Mouse (Mus musculus): ENCODE measurements around the gene Tpcn2. TPM values are rescaled to one million over a fixed set of nuclear protein-coding genes. Genes with fewer than 3 reads are reported as not detected.

Tpcn2 gene
- polyA plus RNA-seq, 1 experiment from 2014 or later = 2.1 TPM

GRCm38 (mm10) chr7:145248911-145249310 lies 34.9 kb downstream of the Tpcn2 start:
- Histone ChIP-seq H3K9me3 (replicated peaks; ENCODE audit: control insufficient read depth, low read length) (no peaks in the 10 kb centered on the region), H3K27me3 (ENCODE audit: control insufficient read depth, insufficient read depth, low read length) (no peaks in the 10 kb centered on the region), H3K27ac (ENCODE audit: low read depth, low read length) (no peak overlapping the region), H3K4me2 (no peak overlapping the region), H3K9ac (ENCODE audit: low read depth, low read length) (no peak overlapping the region), H3K36me3 (ENCODE audit: control insufficient read depth, insufficient read depth, low read length) (no peaks in the 10 kb centered on the region), H3K4me3 (ENCODE audit: low read depth, low read length) (no peak overlapping the region), H3K4me1 (ENCODE audit: control insufficient read depth, insufficient read depth, low read length) (no peaks in the 10 kb centered on the region; the same call in 1 of the 2 replicates)
- ATAC-seq (replicated peaks; ENCODE audit: insufficient number of reproducible peaks, low FRiP score, low TSS enrichment) = no peak
- 54% methylated on average over 2 of the region's 2 CpGs for WGBS (ENCODE audit: insufficient replicate concordance)

- Histone ChIP-seq H3K27me3 (ENCODE audit: control insufficient read depth, insufficient read depth, low read length) (no peaks in the 10 kb centered on the region), H3K27ac (ENCODE audit: low read depth, low read length) (no peak overlapping the region), H3K36me3 (ENCODE audit: control insufficient read depth, insufficient read depth, low read length) (no peaks in the 10 kb centered on the region), H3K4me3 (ENCODE audit: low read depth, low read length) (no peak overlapping the region), H3K9me3 (replicated peaks; ENCODE audit: control insufficient read depth, low read length) (no peaks in the 10 kb centered on the region), H3K4me2 (no peak overlapping the region), H3K4me1 (ENCODE audit: control insufficient read depth, insufficient read depth, low read length) (0 out of 2 replicates have a peak, but pooled peaks cover 3% of the 10 kb centered on the region), H3K9ac (ENCODE audit: low read depth, low read length) (no peak overlapping the region)
- ATAC-seq (replicated peaks; ENCODE audit: insufficient number of reproducible peaks, low FRiP score, low TSS enrichment) = peak; percentile 23; the same call in 1 of the 2 replicates
- WGBS (ENCODE audit: insufficient replicate concordance) = 13% methylated on average over 9 of the region's 9 CpGs
Measured at GRCm38 (mm10) chr7:145242851-145243712, 40.7 kb downstream of the Tpcn2 start.

GRCm38 (mm10) chr7:145242028-145242427 lies 41.8 kb downstream of the Tpcn2 start:
- no peaks in the 10 kb centered on the region for H3K36me3 ChIP-seq (ENCODE audit: control insufficient read depth, insufficient read depth, low read length)
- ATAC-seq (replicated peaks; ENCODE audit: insufficient number of reproducible peaks, low FRiP score, low TSS enrichment) = no peak

GRCm38 (mm10) chr7:145240929-145241328 lies 42.9 kb downstream of the Tpcn2 start:
- H3K4me2 ChIP-seq = no peak overlapping the region
- no peak overlapping the region for H3K9ac ChIP-seq (ENCODE audit: low read depth, low read length)
- H3K27ac ChIP-seq (ENCODE audit: low read depth, low read length) = no peak overlapping the region
- H3K27me3 ChIP-seq (ENCODE audit: control insufficient read depth, insufficient read depth, low read length) = no peaks in the 10 kb centered on the region
- H3K36me3 ChIP-seq (ENCODE audit: control insufficient read depth, insufficient read depth, low read length) = no peaks in the 10 kb centered on the region
- H3K4me3 ChIP-seq (ENCODE audit: low read depth, low read length) = no peak overlapping the region
- ATAC-seq (replicated peaks; ENCODE audit: insufficient number of reproducible peaks, low FRiP score, low TSS enrichment) = no peak
- WGBS (ENCODE audit: insufficient replicate concordance) = 83% methylated on average over 4 of the region's 4 CpGs
- H3K4me1 ChIP-seq (ENCODE audit: control insufficient read depth, insufficient read depth, low read length) = 0 out of 2 replicates have a peak, but pooled peaks cover 3% of the 10 kb centered on the region
- H3K9me3 ChIP-seq (replicated peaks; ENCODE audit: control insufficient read depth, low read length) = no peaks in the 10 kb centered on the region

More at GRCm38 (mm10) chr7:145242028-145242427, 41.8 kb downstream of the Tpcn2 start:
- H3K4me1 ChIP-seq (ENCODE audit: control insufficient read depth, insufficient read depth, low read length) = 0 out of 2 replicates have a peak, but pooled peaks cover 3% of the 10 kb centered on the region
- H3K9me3 ChIP-seq (replicated peaks; ENCODE audit: control insufficient read depth, low read length) = no peaks in the 10 kb centered on the region
- no peak overlapping the region for H3K9ac ChIP-seq (ENCODE audit: low read depth, low read length)
- H3K4me2 ChIP-seq = no peak overlapping the region
- H3K27me3 ChIP-seq (ENCODE audit: control insufficient read depth, insufficient read depth, low read length) = no peaks in the 10 kb centered on the region
- 64% methylated on average over 9 of the region's 9 CpGs for WGBS (ENCODE audit: insufficient replicate concordance)
- no peak overlapping the region for H3K4me3 ChIP-seq (ENCODE audit: low read depth, low read length)
- H3K27ac ChIP-seq (ENCODE audit: low read depth, low read length) = no peak overlapping the region

- Histone ChIP-seq H3K36me3 (ENCODE audit: control insufficient read depth, insufficient read depth, low read length) (no peaks in the 10 kb centered on the region), H3K9ac (ENCODE audit: low read depth, low read length) (no peak overlapping the region), H3K27me3 (ENCODE audit: control insufficient read depth, insufficient read depth, low read length) (no peaks in the 10 kb centered on the region), H3K4me3 (ENCODE audit: low read depth, low read length) (no peak overlapping the region), H3K4me1 (ENCODE audit: control insufficient read depth, insufficient read depth, low read length) (0 out of 2 replicates have a peak, but pooled peaks cover 3% of the 10 kb centered on the region), H3K27ac (ENCODE audit: low read depth, low read length) (no peak overlapping the region), H3K9me3 (replicated peaks; ENCODE audit: control insufficient read depth, low read length) (no peaks in the 10 kb centered on the region), H3K4me2 (no peak overlapping the region)
- WGBS (ENCODE audit: insufficient replicate concordance) = 68% methylated on average over 8 of the region's 8 CpGs
- no peak for ATAC-seq (replicated peaks; ENCODE audit: insufficient number of reproducible peaks, low FRiP score, low TSS enrichment)
Measured at GRCm38 (mm10) chr7:145239736-145240505, 43.9 kb downstream of the Tpcn2 start.

- no peak for ATAC-seq (replicated peaks; ENCODE audit: insufficient number of reproducible peaks, low FRiP score, low TSS enrichment)
- 59% methylated on average over 6 of the region's 6 CpGs for WGBS (ENCODE audit: insufficient replicate concordance)
- H3K27ac ChIP-seq (ENCODE audit: low read depth, low read length) = no peak overlapping the region
Measured at GRCm38 (mm10) chr7:145239145-145239544, 44.7 kb downstream of the Tpcn2 start.

GRCm38 (mm10) chr7:145234841-145235790 lies 48.7 kb downstream of the Tpcn2 start:
- 0 out of 2 replicates have a peak, but pooled peaks cover 6% of the 10 kb centered on the region for H3K4me1 ChIP-seq (ENCODE audit: control insufficient read depth, insufficient read depth, low read length)

More at GRCm38 (mm10) chr7:145239145-145239544, 44.7 kb downstream of the Tpcn2 start:
- no peak overlapping the region for H3K4me2 ChIP-seq
- no peaks in the 10 kb centered on the region for H3K27me3 ChIP-seq (ENCODE audit: control insufficient read depth, insufficient read depth, low read length)
- H3K4me3 ChIP-seq (ENCODE audit: low read depth, low read length) = no peak overlapping the region
- H3K9ac ChIP-seq (ENCODE audit: low read depth, low read length) = no peak overlapping the region
- H3K36me3 ChIP-seq (ENCODE audit: control insufficient read depth, insufficient read depth, low read length) = no peaks in the 10 kb centered on the region
- 0 out of 2 replicates have a peak, but pooled peaks cover 3% of the 10 kb centered on the region for H3K4me1 ChIP-seq (ENCODE audit: control insufficient read depth, insufficient read depth, low read length)
- no peaks in the 10 kb centered on the region for H3K9me3 ChIP-seq (replicated peaks; ENCODE audit: control insufficient read depth, low read length)

GRCm38 (mm10) chr7:145231659-145232058 lies 52.2 kb downstream of the Tpcn2 start:
- H3K4me2 ChIP-seq = no peak overlapping the region
- H3K36me3 ChIP-seq (ENCODE audit: control insufficient read depth, insufficient read depth, low read length) = no peaks in the 10 kb centered on the region
- H3K4me1 ChIP-seq (ENCODE audit: control insufficient read depth, insufficient read depth, low read length) = 0 out of 2 replicates have a peak, but pooled peaks cover 3% of the 10 kb centered on the region
- ATAC-seq (replicated peaks; ENCODE audit: insufficient number of reproducible peaks, low FRiP score, low TSS enrichment) = no peak
- H3K27ac ChIP-seq (ENCODE audit: low read depth, low read length) = no peak overlapping the region
- WGBS (ENCODE audit: insufficient replicate concordance) = 84% methylated on average over 9 of the region's 9 CpGs
- no peak overlapping the region for H3K4me3 ChIP-seq (ENCODE audit: low read depth, low read length)
- H3K9me3 ChIP-seq (replicated peaks; ENCODE audit: control insufficient read depth, low read length) = no peaks in the 10 kb centered on the region
- no peaks in the 10 kb centered on the region for H3K27me3 ChIP-seq (ENCODE audit: control insufficient read depth, insufficient read depth, low read length)
- no peak overlapping the region for H3K9ac ChIP-seq (ENCODE audit: low read depth, low read length)

More at GRCm38 (mm10) chr7:145234841-145235790, 48.7 kb downstream of the Tpcn2 start:
- Histone ChIP-seq H3K9ac (ENCODE audit: low read depth, low read length) (no peak overlapping the region), H3K4me3 (ENCODE audit: low read depth, low read length) (no peak overlapping the region), H3K27me3 (ENCODE audit: control insufficient read depth, insufficient read depth, low read length) (no peaks in the 10 kb centered on the region), H3K9me3 (replicated peaks; ENCODE audit: control insufficient read depth, low read length) (no peaks in the 10 kb centered on the region), H3K27ac (ENCODE audit: low read depth, low read length) (no peak overlapping the region), H3K36me3 (ENCODE audit: control insufficient read depth, insufficient read depth, low read length) (no peaks in the 10 kb centered on the region), H3K4me2 (no peak overlapping the region)
- ATAC-seq (replicated peaks; ENCODE audit: insufficient number of reproducible peaks, low FRiP score, low TSS enrichment) = no peak
- 80% methylated on average over 10 of the region's 10 CpGs for WGBS (ENCODE audit: insufficient replicate concordance)
